Mouse (Mus musculus): ENCODE measurements around the gene Ppp1r13l.

GRCm38 (mm10) chr7:19331910-19332309, 27.6 kb upstream of the Ppp1r13l start:
- TF ChIP-seq CTCF (IDR thresholded peaks at IDR 0.05; ENCODE audit: low read depth, low read length) (no peak), POLR2A (IDR thresholded peaks at IDR 0.05; ENCODE audit: borderline replicate concordance, low read depth, low read length) (no peak)

Data from bone marrow macrophage, adult 2 months (primary cell).